Mouse (Mus musculus) embryonic facial prominence, embryonic 10.5 days (tissue): ENCODE data around the gene Il4i1. TPM values are rescaled to one million over a fixed set of nuclear protein-coding genes. Genes with fewer than 3 reads are reported as not detected.
A peak's percentile ranks its signal among the peaks of the same experiment; 100 is the strongest.

Source experiments
- DNase-seq: peaks from one replicate; pipeline ENCODE4 v3.0.0-alpha.2; 2017; ENCODE audit warnings: low spot score
- H3K27ac ChIP-seq: fragments of 300-500 bp; sonication (generic); replicated peaks from 2 replicates; pipeline ENCODE4 v1.5.1; 2016; ENCODE audit warnings: mild to moderate bottlenecking
- H3K27me3 ChIP-seq: fragments of 300-500 bp; sonication (generic); replicated peaks from 2 replicates; pipeline ENCODE4 v1.6.1; 2016; ENCODE audit warnings: low read depth, mild to moderate bottlenecking; ENCODE audit not compliant: poor library complexity, severe bottlenecking
- H3K36me3 ChIP-seq: fragments of 300-500 bp; sonication (generic); replicated peaks from 2 replicates; pipeline ENCODE4 v1.6.1; 2016; ENCODE audit warnings: mild to moderate bottlenecking, moderate library complexity
- H3K4me1 ChIP-seq: fragments of 300-500 bp; sonication (generic); 2 replicates; pipeline ENCODE4 v1.6.1; 2016
- H3K4me3 ChIP-seq: fragments of 300-500 bp; sonication (generic); 2 replicates; pipeline ENCODE4 v1.5.1; 2016; ENCODE audit warnings: mild to moderate bottlenecking, moderate library complexity
- H3K9me3 ChIP-seq: fragments of 300-500 bp; sonication (generic); 2 replicates; pipeline ENCODE4 v1.6.1; 2016; ENCODE audit warnings: mild to moderate bottlenecking
- WGBS: fragments of 180-500 bp; shearing (Covaris S2); methylation state at CpG from one replicate; pipeline ENCODE4 v1.1.7; 2016; 5-methylcytosine and 5-hydroxymethylcytosine counted together
- polyA plus RNA-seq: library from polyadenylated mRNA; unstranded; fragments of >200 nt; fragmentation: Nextera tagmentation; extraction: Ambion mirVana; gene quantifications from 2 replicates; pipeline ENCODE4 v1.2.1, GENCODE M21; 2016

The Il4i1 gene
- polyA plus RNA-seq, 1 experiment from 2014 or later: 1.0 TPM

- Histone ChIP-seq H3K4me1 (peaks cover 72% of the 10 kb centered on the region), H3K27me3 (no peaks in the 10 kb centered on the region), H3K36me3 (peaks cover 25% of the 10 kb centered on the region), H3K27ac (no peak overlapping the region), H3K9me3 (no peaks in the 10 kb centered on the region), H3K4me3 (peak overlapping the region; percentile 62; the same call in 1 of the 2 replicates)
- WGBS: 98% methylated on average over 2 of the region's 2 CpGs
- no peak for DNase-seq
Measured at GRCm38 (mm10) chr7:44853065-44853464, 36.9 kb downstream of the Il4i1 start.

- WGBS: 36% methylated on average over 26 of the region's 26 CpGs
- no peaks in the 10 kb centered on the region for H3K9me3 ChIP-seq
- no peaks in the 10 kb centered on the region for H3K27me3 ChIP-seq
- H3K27ac ChIP-seq: peak overlapping the region; percentile 83
- H3K4me1 ChIP-seq: peaks cover 76% of the 10 kb centered on the region
- H3K4me3 ChIP-seq: peak overlapping the region; percentile 62
- peak; percentile 26 for DNase-seq
- H3K36me3 ChIP-seq: peaks cover 30% of the 10 kb centered on the region
Measured at GRCm38 (mm10) chr7:44853596-44854355, 37.6 kb downstream of the Il4i1 start.

- Histone ChIP-seq H3K36me3 (peaks cover 31% of the 10 kb centered on the region), H3K27me3 (no peaks in the 10 kb centered on the region), H3K9me3 (no peaks in the 10 kb centered on the region), H3K4me3 (peak overlapping the region; percentile 62), H3K27ac (peak overlapping the region; percentile 83), H3K4me1 (peaks cover 76% of the 10 kb centered on the region)
- WGBS: 3% methylated on average over 45 of the region's 45 CpGs
- peak; percentile 83 for DNase-seq
Measured at GRCm38 (mm10) chr7:44854356-44855031, 38.3 kb downstream of the Il4i1 start.

DNA sequence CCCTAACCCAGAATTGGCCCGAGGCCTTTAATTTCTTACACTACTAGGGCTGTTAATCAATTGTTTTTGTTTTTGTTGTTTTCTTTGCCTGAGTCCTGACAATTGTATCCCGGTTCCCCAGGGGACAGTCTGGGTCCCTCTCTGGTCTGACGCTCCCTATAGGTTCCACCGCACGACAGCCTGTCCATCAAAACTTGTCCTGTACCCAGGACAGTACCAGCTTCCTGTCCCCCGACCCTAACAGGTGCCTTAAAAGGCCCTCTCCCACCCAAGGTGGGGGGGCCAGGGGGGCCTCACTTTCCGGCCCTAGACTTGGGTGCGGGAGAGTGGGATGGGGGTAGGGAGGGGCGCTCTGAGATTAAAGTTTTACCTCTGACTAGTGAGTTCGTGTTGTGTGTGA lies 38.8 kb downstream of the Il4i1 start:
- no peak for DNase-seq
- Histone ChIP-seq H3K4me3 (peak overlapping the region; percentile 62), H3K36me3 (peaks cover 37% of the 10 kb centered on the region), H3K4me1 (peaks cover 80% of the 10 kb centered on the region), H3K27me3 (no peaks in the 10 kb centered on the region), H3K9me3 (no peaks in the 10 kb centered on the region), H3K27ac (peak overlapping the region; percentile 83)
- 50% methylated on average over 10 of the region's 10 CpGs for WGBS

DNA sequence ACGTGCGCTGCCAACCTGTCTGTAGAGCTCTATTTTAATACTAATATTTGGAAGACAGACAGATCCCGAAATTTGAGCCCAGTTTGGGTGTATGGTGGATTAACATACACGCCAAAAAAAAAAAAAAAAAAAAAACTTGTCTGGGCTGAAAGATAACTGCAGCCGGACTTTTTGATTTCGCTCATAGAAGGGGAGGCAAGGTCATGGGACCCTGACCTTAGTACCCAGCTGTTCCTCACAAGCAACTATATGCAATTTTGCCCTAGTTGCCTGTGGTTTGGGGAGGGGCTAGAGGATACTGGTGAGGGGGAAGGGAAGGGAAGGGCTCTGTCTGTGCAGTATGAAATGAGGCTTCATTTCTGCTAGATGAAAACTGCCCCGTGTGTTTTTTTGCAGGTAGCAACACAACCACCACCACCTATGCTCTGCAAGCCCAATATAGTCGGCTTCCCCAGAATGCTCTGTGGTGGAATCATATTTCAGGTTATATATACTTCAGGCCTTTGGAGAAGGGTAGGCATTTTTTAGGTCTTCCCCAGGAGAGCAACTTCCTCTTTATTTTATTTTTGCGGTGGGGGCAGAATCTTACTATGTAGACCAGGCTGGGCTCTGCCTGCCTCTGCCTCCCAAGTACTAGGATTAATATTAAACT lies 40.2 kb downstream of the Il4i1 start:
- Histone ChIP-seq H3K36me3 (peaks cover 43% of the 10 kb centered on the region), H3K4me1 (peaks cover 81% of the 10 kb centered on the region), H3K4me3 (peak overlapping the region; percentile 87), H3K27me3 (no peaks in the 10 kb centered on the region), H3K27ac (peak overlapping the region; percentile 91), H3K9me3 (no peaks in the 10 kb centered on the region)
- 68% methylated on average over 9 of the region's 9 CpGs for WGBS
- DNase-seq: no peak

DNA sequence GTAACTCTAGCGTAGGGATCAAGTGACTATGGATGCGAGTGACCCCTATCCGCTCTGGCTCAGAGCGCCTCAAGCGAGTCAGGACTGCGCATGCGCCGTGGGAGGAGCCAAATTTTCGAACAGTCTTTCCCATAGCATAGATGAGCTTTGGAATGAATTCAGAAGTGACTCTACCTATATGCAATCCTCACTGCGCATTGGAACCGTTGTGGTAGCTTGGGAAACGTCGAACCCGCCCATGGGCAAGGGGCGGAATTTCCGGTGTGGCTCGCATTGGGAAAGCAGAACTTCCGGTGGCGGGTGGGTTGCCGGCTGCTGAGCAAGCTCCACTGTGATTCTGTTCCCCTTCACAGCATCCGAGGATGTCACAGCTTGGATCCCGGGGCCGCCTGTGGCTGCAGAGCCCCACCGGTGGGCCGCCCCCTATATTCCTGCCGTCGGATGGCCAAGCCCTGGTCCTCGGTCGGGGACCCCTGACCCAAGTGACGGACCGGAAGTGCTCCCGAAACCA lies 40.9 kb downstream of the Il4i1 start, which contains the start of gene Pnkp:
Gene Pnkp (plus strand): TSS at position 98 of the 511 bp plus-strand sequence.
- H3K4me1 ChIP-seq: peaks cover 79% of the 10 kb centered on the region
- WGBS: under 1% methylated on average over 32 of the region's 32 CpGs
- H3K36me3 ChIP-seq: peaks cover 47% of the 10 kb centered on the region
- no peaks in the 10 kb centered on the region for H3K27me3 ChIP-seq
- H3K27ac ChIP-seq: peak within 1 kb of the TSS; percentile 91
- peak within 1 kb of the TSS; percentile 87 for H3K4me3 ChIP-seq
- peak; percentile 90 for DNase-seq
- no peaks in the 10 kb centered on the region for H3K9me3 ChIP-seq

- Histone ChIP-seq H3K4me3 (peak overlapping the region; percentile 87), H3K36me3 (peaks cover 47% of the 10 kb centered on the region), H3K27ac (peak overlapping the region; percentile 91), H3K27me3 (no peaks in the 10 kb centered on the region), H3K4me1 (peaks cover 72% of the 10 kb centered on the region), H3K9me3 (no peaks in the 10 kb centered on the region)
- WGBS: 28% methylated on average over 8 of the region's 8 CpGs
- no peak for DNase-seq
Measured at GRCm38 (mm10) chr7:44857905-44858304, 41.7 kb downstream of the Il4i1 start.

GRCm38 (mm10) chr7:44859896-44860295 lies 43.7 kb downstream of the Il4i1 start:
- 92% methylated on average over 11 of the region's 11 CpGs for WGBS
- DNase-seq: no peak
- no peaks in the 10 kb centered on the region for H3K27me3 ChIP-seq
- H3K9me3 ChIP-seq: no peaks in the 10 kb centered on the region
- peaks cover 55% of the 10 kb centered on the region for H3K4me1 ChIP-seq
- H3K4me3 ChIP-seq: peak overlapping the region; percentile 16; the same call in 1 of the 2 replicates
- H3K36me3 ChIP-seq: peaks cover 57% of the 10 kb centered on the region
- no peak overlapping the region for H3K27ac ChIP-seq

GRCm38 (mm10) chr7:44860576-44861428 lies 44.6 kb downstream of the Il4i1 start:
- H3K4me3 ChIP-seq: peak overlapping the region; percentile 16
- no peaks in the 10 kb centered on the region for H3K9me3 ChIP-seq
- peaks cover 66% of the 10 kb centered on the region for H3K36me3 ChIP-seq
- H3K27me3 ChIP-seq: no peaks in the 10 kb centered on the region
- H3K4me1 ChIP-seq: peaks cover 53% of the 10 kb centered on the region
- peak overlapping the region; percentile 67 for H3K27ac ChIP-seq
- DNase-seq: peak; percentile 85
- 62% methylated on average over 22 of the region's 22 CpGs for WGBS

DNA sequence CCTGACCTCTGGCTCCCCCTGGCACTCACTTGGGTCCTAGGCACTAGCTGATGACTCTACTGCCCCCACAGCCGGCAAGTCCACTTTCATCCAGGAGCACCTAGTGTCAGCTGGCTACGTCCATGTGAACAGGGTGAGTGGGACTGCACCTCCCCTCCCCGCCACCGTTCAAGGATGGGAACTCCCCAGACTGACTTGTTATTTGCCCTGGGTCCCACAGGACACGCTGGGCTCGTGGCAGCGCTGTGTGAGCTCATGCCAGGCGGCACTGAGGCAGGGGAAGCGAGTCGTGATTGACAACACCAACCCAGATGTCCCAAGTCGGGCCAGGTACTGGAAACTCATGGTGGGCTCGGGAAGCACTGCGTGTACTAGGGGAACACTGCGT lies 45.2 kb downstream of the Il4i1 start:
- no peaks in the 10 kb centered on the region for H3K27me3 ChIP-seq
- 84% methylated on average over 14 of the region's 14 CpGs for WGBS
- DNase-seq: no peak
- no peaks in the 10 kb centered on the region for H3K9me3 ChIP-seq
- H3K36me3 ChIP-seq: peaks cover 72% of the 10 kb centered on the region
- H3K4me3 ChIP-seq: peak overlapping the region; percentile 16; the same call in 1 of the 2 replicates
- H3K27ac ChIP-seq: no peak overlapping the region
- peaks cover 57% of the 10 kb centered on the region for H3K4me1 ChIP-seq

DNA sequence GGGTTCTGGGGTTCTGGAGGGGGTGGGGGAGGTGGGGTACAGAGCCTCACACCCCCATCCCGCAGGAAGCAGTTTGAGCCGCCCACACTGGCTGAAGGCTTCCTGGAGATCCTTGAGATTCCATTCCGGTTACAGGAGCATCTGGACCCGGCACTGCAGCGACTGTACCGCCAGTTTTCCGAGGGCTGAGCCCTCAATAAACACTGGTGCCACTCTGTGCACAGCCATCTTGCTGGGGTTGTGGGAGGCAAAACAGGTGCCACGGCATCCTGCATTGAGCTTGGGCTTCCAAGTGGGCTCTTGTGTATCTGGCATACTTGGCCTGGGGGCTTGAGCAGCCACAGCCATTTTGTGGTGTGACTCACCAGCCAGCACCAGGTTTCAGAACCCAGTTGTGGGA lies 46.2 kb downstream of the Il4i1 start:
- peaks cover 82% of the 10 kb centered on the region for H3K36me3 ChIP-seq
- H3K4me3 ChIP-seq: 0 out of 2 replicates have a peak overlapping the region, but pooled peaks have one; percentile 2
- WGBS: 87% methylated on average over 8 of the region's 8 CpGs
- H3K27ac ChIP-seq: no peak overlapping the region
- DNase-seq: no peak
- H3K27me3 ChIP-seq: no peaks in the 10 kb centered on the region
- peaks cover 59% of the 10 kb centered on the region for H3K4me1 ChIP-seq
- H3K9me3 ChIP-seq: no peaks in the 10 kb centered on the region
